Mouse (Mus musculus) CH12.LX (cell line): ENCODE results near the gene Atad5. TPM values are rescaled to one million over a fixed set of nuclear protein-coding genes. Genes with fewer than 3 reads are reported as not detected.
A peak's percentile ranks its signal among the peaks of the same experiment; 100 is the strongest.

ENCODE experiments used
- DNase-seq: peaks from one replicate; pipeline ENCODE4 v3.0.0-alpha.2; 2013; ENCODE audit errors: extremely low read depth
- H3K27ac ChIP-seq: 2 replicates; pipeline ENCODE4 v1.5.1; 2012; ENCODE audit warnings: low read depth, mild to moderate bottlenecking, control low read depth, moderate library complexity; ENCODE audit not compliant: insufficient read depth
- H3K27me3 ChIP-seq: replicated peaks from 2 replicates; pipeline ENCODE3; 2012; ENCODE audit warnings: inconsistent platforms
- H3K36me3 ChIP-seq, 2 experiments: replicated peaks in 1 of 2; 2 replicates each; pipeline versions ENCODE3 to v1.6.1; 2012; ENCODE audit warnings: inconsistent platforms in 1 of 2, low read length in 1 of 2, mild to moderate bottlenecking in 1 of 2, mixed read lengths in 1 of 2, moderate library complexity in 1 of 2; ENCODE audit not compliant: control insufficient read depth in 1 of 2, insufficient read depth in 1 of 2
- H3K4me1 ChIP-seq, 2 experiments: 2 replicates each; pipeline ENCODE4 v1.6.1; 2012; ENCODE audit warnings: inconsistent platforms in 1 of 2, moderate library complexity in 1 of 2; ENCODE audit not compliant: insufficient read depth in 2 of 2, control insufficient read depth in 1 of 2
- H3K4me2 ChIP-seq: 2 replicates; pipeline ENCODE4 v1.6.1; 2012; ENCODE audit warnings: low read depth, mild to moderate bottlenecking, control low read depth; ENCODE audit not compliant: poor library complexity, insufficient read depth, severe bottlenecking
- H3K4me3 ChIP-seq, 3 experiments: fragments of 150-350 bp in 1 of 3; sonication (generic) in 1 of 3; replicated peaks in 1 of 3; 2 replicates each; pipeline versions ENCODE3 to v1.5.1; 2011 to 2012; ENCODE audit warnings: low read depth in 2 of 3, low read length in 2 of 3, mild to moderate bottlenecking in 2 of 3, moderate library complexity in 2 of 3, control low read depth in 1 of 3, improper control_type of control experiment in 1 of 3, inconsistent platforms in 1 of 3, mixed read lengths in 1 of 3; ENCODE audit not compliant: poor library complexity in 1 of 3
- H3K79me2 ChIP-seq: replicated peaks from 2 replicates; pipeline ENCODE4 v1.6.1; 2012; ENCODE audit warnings: mild to moderate bottlenecking, moderate library complexity; ENCODE audit not compliant: control insufficient read depth, poor library complexity, insufficient read depth, severe bottlenecking; ENCODE audit errors: extremely low read depth
- H3K9ac ChIP-seq: 2 replicates; pipeline ENCODE4 v1.6.1; 2012; ENCODE audit warnings: low read depth, mild to moderate bottlenecking, control low read depth, moderate library complexity; ENCODE audit not compliant: insufficient read depth
- H3K9me3 ChIP-seq: replicated peaks from 2 replicates; pipeline ENCODE3; 2012; ENCODE audit warnings: low read length, inconsistent platforms, mixed read lengths
- BHLHE40 ChIP-seq: IDR thresholded peaks from 2 replicates; pipeline ENCODE4 v1.6.1; 2011; ENCODE audit warnings: mild to moderate bottlenecking, low read depth, low read length, improper control_type of control experiment
- CHD1 ChIP-seq: IDR thresholded peaks from 2 replicates; pipeline ENCODE4 v1.6.1; 2012; ENCODE audit warnings: low read depth, low read length, improper control_type of control experiment, inconsistent platforms
- CHD2 ChIP-seq: IDR thresholded peaks from 2 replicates; pipeline ENCODE4 v1.6.1; 2011; ENCODE audit warnings: low read length, improper control_type of control experiment
- CTCF ChIP-seq, 2 experiments: IDR thresholded peaks in 1 of 2; conservative IDR thresholded peaks in 1 of 2; 2 replicates each; pipeline ENCODE4 v1.5.1; 2011 to 2012; ENCODE audit warnings: low read depth in 2 of 2, low read length in 2 of 2, improper control_type of control experiment in 1 of 2, inconsistent platforms in 1 of 2, mild to moderate bottlenecking in 1 of 2, moderate library complexity in 1 of 2
- E2F4 ChIP-seq: IDR thresholded peaks from 2 replicates; pipeline ENCODE4 v1.6.1; 2011; ENCODE audit warnings: low read depth, low read length, improper control_type of control experiment; ENCODE audit not compliant: insufficient replicate concordance
- EP300 ChIP-seq: IDR thresholded peaks from 2 replicates; pipeline ENCODE4 v1.6.1; 2011; ENCODE audit warnings: low read length, improper control_type of control experiment
- JUN ChIP-seq: IDR thresholded peaks from 2 replicates; pipeline ENCODE4 v1.6.1; 2011; ENCODE audit warnings: low read depth, mild to moderate bottlenecking, low read length, improper control_type of control experiment, moderate library complexity; ENCODE audit not compliant: insufficient read depth
- MAX ChIP-seq: IDR thresholded peaks from 2 replicates; pipeline ENCODE4 v1.6.1; 2011; ENCODE audit warnings: low read length, improper control_type of control experiment
- MEF2A ChIP-seq: IDR thresholded peaks from 2 replicates; pipeline ENCODE4 v1.6.1; 2014; ENCODE audit warnings: low read depth, mild to moderate bottlenecking, inconsistent platforms, low read length, improper control_type of control experiment, borderline replicate concordance
- POLR2A ChIP-seq: IDR thresholded peaks from 2 replicates; pipeline ENCODE4 v1.6.1; 2011; ENCODE audit warnings: low read depth, mild to moderate bottlenecking, improper control_type of control experiment, low read length
- RCOR1 ChIP-seq: conservative IDR thresholded peaks from 2 replicates; pipeline ENCODE4 v1.6.1; 2012; ENCODE audit warnings: low read depth, mild to moderate bottlenecking, inconsistent platforms, low read length, improper control_type of control experiment
- SIN3A ChIP-seq: IDR thresholded peaks from 2 replicates; pipeline ENCODE4 v1.6.1; 2012; ENCODE audit warnings: low read length, improper control_type of control experiment, inconsistent platforms
- TBP ChIP-seq: conservative IDR thresholded peaks from 2 replicates; pipeline ENCODE4 v1.6.1; 2011; ENCODE audit warnings: low read depth, low read length, improper control_type of control experiment
- USF2 ChIP-seq: conservative IDR thresholded peaks from 2 replicates; pipeline ENCODE4 v1.6.1; 2011; ENCODE audit warnings: low read depth, low read length, improper control_type of control experiment
- ZC3H11A ChIP-seq: IDR thresholded peaks from 2 replicates; pipeline ENCODE4 v1.6.1; 2012; ENCODE audit warnings: low read depth, mild to moderate bottlenecking, inconsistent platforms, low read length, improper control_type of control experiment
- ZKSCAN1 ChIP-seq: IDR thresholded peaks from 2 replicates; pipeline ENCODE4 v1.6.1; 2012; ENCODE audit warnings: low read depth, inconsistent platforms, low read length, improper control_type of control experiment, borderline replicate concordance
- ZMIZ1 ChIP-seq: IDR thresholded peaks from 2 replicates; pipeline ENCODE4 v1.6.1; 2012; ENCODE audit warnings: low read depth, mild to moderate bottlenecking, inconsistent platforms, low read length, improper control_type of control experiment
- ZNF384 ChIP-seq: IDR thresholded peaks from 2 replicates; pipeline ENCODE4 v1.6.1; 2012; ENCODE audit warnings: low read depth, low read length, improper control_type of control experiment, inconsistent platforms
- dilution Hi-C: fragments of 300-500 bp; cut with MboI; formaldehyde crosslinking; loops from 2 replicates; pipeline ENCODE4 v1.14.3; 2020; ENCODE audit warnings: low sequenced_read_pairs; ENCODE audit not compliant: extremely low pct_unique_long_range_greater_than_20kb, extremely low pct_ligation_motif_present
- in situ Hi-C: fragments of 300-500 bp; cut with MboI; formaldehyde crosslinking; loops from 3 replicates; pipeline ENCODE4 v1.14.3; 2019; ENCODE audit warnings: low sequenced_read_pairs, low pct_ligation_motif_present, low pct_unique_long_range_greater_than_20kb, mixed read lengths
- polyA plus RNA-seq: library from polyadenylated mRNA; unstranded; fragments of >175 nt; gene quantifications from 2 replicates; pipeline ENCODE4 v1.2.1, GENCODE M21; 2012; ENCODE audit warnings: low read depth; ENCODE audit not compliant: insufficient read length
- total RNA-seq, 2 experiments: library from RNA; depleted of rRNA; stranded (reverse); fragments of 300-350 nt in 1 of 2; fragments of >200 nt in 1 of 2; gene quantifications; 2 replicates each; pipeline ENCODE4 v1.2.3; 2012 to 2014

The Atad5 gene
- total and polyA plus RNA-seq, 3 experiments, result 24.0 to 46.3 (median 35.2) TPM

DNA sequence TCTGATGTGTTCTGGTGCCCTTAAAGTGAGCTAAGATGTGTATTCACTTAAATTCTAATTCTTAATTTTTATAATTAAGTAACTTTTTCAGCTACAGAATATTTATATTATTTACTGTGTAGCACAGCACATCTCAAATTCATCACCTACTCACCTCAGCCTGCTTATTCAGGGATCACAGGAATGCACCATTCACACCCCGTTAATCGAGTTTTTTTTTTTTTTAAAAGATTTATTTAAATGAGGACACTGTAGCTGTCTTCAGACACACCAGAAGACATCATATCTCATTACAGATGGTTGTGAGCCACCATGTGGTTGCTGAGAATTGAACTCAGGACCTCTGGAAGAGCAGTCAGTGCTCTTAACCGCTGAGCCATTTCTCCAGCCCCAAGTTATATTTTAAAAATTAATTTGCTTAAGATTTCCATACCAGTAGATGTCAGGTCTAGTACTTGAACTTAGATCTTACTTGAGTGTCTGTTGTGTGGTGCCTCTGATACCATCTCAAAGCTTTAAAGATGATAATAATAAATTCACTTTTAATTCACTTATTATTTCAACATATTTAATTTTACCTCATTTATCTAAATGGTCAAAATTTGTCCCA is 1.5 kb downstream of the Atad5 start (continued):
- TF ChIP-seq ZC3H11A, result no peak
- TF ChIP-seq CTCF (conservative IDR thresholded peaks at IDR 0.05 in 1 of 2, IDR thresholded peaks at IDR 0.05 in 1 of 2; ENCODE audit: low read depth in 2 of 2, low read length in 2 of 2), result peak in 1 of 2 experiments; percentile 26; a peak in 2 of 4 replicates
- TF ChIP-seq, all 38 proteins: peak for 4

DNA sequence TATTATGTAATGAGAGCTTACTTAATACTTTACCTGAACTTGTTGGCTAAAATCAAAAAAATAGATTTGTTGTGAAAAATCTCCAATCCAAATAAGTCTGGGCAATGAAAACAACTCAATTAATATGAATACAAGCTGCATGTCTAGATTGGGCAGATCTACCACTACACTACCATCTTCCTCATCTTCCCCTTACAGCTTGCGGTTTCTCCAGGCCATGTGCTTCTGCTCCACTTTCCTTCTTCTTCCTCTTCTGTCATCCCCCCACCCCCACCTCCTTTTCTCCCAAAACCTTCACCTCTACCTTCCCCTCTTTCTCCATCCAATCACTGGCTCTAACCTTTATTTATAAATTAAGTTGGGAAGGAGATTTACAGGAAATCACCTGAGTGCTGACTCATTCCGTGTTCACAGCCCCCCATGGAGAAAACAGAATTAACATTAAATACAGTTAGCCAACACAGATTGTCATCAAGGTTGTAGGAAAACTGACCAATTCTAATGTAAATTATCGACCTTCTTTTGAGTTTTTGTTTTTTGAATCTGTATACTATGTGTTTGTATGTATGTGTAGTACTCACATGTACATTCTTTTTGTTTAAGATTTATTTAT is 9.3 kb downstream of the Atad5 start:
- Histone ChIP-seq H3K36me3 (peaks cover 52 to 90% of the 10 kb centered on the region in 2 experiments), H3K4me2 (no peak overlapping the region), H3K9ac (no peak overlapping the region), H3K9me3 (no peaks in the 10 kb centered on the region), H3K27ac (no peak overlapping the region), H3K4me1 (peaks cover 0 to 15% of the 10 kb centered on the region in 2 experiments; a peak in 1 of 4 replicates), H3K79me2 (peaks cover 40% of the 10 kb centered on the region)
- in situ Hi-C loops, result no loop called here
- TF ChIP-seq SIN3A, result no peak
- TF ChIP-seq CHD1, result no peak
- no peak for TF ChIP-seq ZMIZ1
- no peak for TF ChIP-seq E2F4
- TF ChIP-seq ZNF384, result no peak
- no peak for TF ChIP-seq JUN
- no peak for TF ChIP-seq MAX
- no peak for TF ChIP-seq ZKSCAN1
- no peak for TF ChIP-seq CHD2
- no peak for TF ChIP-seq RCOR1
- no peak for TF ChIP-seq EP300
- TF ChIP-seq MEF2A, result no peak
- no peak for TF ChIP-seq USF2
- TF ChIP-seq, all 38 proteins: peak for 0
- Histone ChIP-seq H3K4me3 (no peak overlapping the region), H3K27me3 (no peaks in the 10 kb centered on the region)
- dilution Hi-C loops, result no loop called here
- no peak for DNase-seq

GRCm38 (mm10) chr11:80101298-80101697 is 12.1 kb downstream of the Atad5 start:
- dilution Hi-C loops, result no loop called here
- no peaks in the 10 kb centered on the region for H3K27me3 ChIP-seq
- no peak overlapping the region for H3K4me3 ChIP-seq
- H3K4me2 ChIP-seq, result no peak overlapping the region
- in situ Hi-C loops, result no loop called here
- peaks cover 49 to 85% of the 10 kb centered on the region in 2 experiments for H3K36me3 ChIP-seq
- H3K9ac ChIP-seq, result no peak overlapping the region
- H3K27ac ChIP-seq, result no peak overlapping the region
- H3K9me3 ChIP-seq, result no peaks in the 10 kb centered on the region
- DNase-seq, result no peak
- H3K79me2 ChIP-seq, result peaks cover 22% of the 10 kb centered on the region
- peaks cover 0 to 4% of the 10 kb centered on the region in 2 experiments; a peak in 1 of 4 replicates for H3K4me1 ChIP-seq
- no peak for TF ChIP-seq ZMIZ1
- no peak for TF ChIP-seq BHLHE40
- TF ChIP-seq POLR2A, result no peak
- TF ChIP-seq ZC3H11A, result no peak
- TF ChIP-seq TBP, result no peak
- TF ChIP-seq CHD1, result no peak
